Comparison of ENCODE assay signal across 9 mouse cellular contexts in genomic region chr2:31844729-31845136, GRCm38 (mm10). TPM values are rescaled to one million over a fixed set of nuclear protein-coding genes. Genes with fewer than 3 reads are reported as not detected.
DNase-seq lines count a peak whose midpoint lies in the region; ATAC-seq and TF ChIP-seq lines count a peak whose summit lies in the region.
"Had no signal": no experiment of that assay in that cellular context is flagged by ENCODE, and none has a peak within 500 bp of the region (broad histone marks: within the 10 kb centered on the region; RNA-seq: fewer than 3 reads in every experiment).

No protein-coding gene starts in this region.

- no peak overlapping the region for H3K9ac ChIP-seq in forebrain, embryonic 14.5 days (ENCODE audit: low read length)
- H3K9ac ChIP-seq in limb, embryonic 15.5 days, result no peak overlapping the region

- 3% methylated on average over 10 of the region's 10 CpGs for WGBS in forebrain, embryonic 14.5 days
- WGBS in limb, embryonic 15.5 days, result 6% methylated on average over 10 of the region's 10 CpGs

- H3K27me3 ChIP-seq in E14TG2a.4 (ENCODE audit: insufficient read depth, low read length), result peaks cover 89% of the 10 kb centered on the region
- peaks cover 46% of the 10 kb centered on the region for H3K27me3 ChIP-seq in forebrain, embryonic 14.5 days (replicated peaks; ENCODE audit: control insufficient read depth, insufficient read depth, low read length)
- H3K27me3 ChIP-seq in limb, embryonic 15.5 days, result peaks cover 63% of the 10 kb centered on the region

- H3K4me1 ChIP-seq in E14TG2a.4 (replicated peaks; ENCODE audit: low read depth, low read length), result peaks cover 37% of the 10 kb centered on the region
- H3K4me1 ChIP-seq in forebrain, embryonic 14.5 days (ENCODE audit: control insufficient read depth, insufficient read depth, low read length), result peaks cover 18% of the 10 kb centered on the region; the same call in 1 of the 2 replicates
- H3K4me1 ChIP-seq in limb, embryonic 15.5 days, result peaks cover 25% of the 10 kb centered on the region

- DNase-seq in embryo, embryonic 10.5 days (ENCODE audit: low spot score), result peak; percentile 37
- no peak for DNase-seq in embryo, embryonic 9.5 days (ENCODE audit: extremely low spot score)
- DNase-seq in forebrain, embryonic 14.5 days (ENCODE audit: low spot score), result peak; percentile 78
- no peak for DNase-seq in urinary bladder, postnatal 4 days (ENCODE audit: low spot score in 2 of 2)
- DNase-seq in retina, embryonic 14.5 days (ENCODE audit: low spot score), result no peak
- no peak for DNase-seq in thymus, postnatal 14 days
- DNase-seq: kidney, postnatal 14 days had no signal

- H3K9me3 ChIP-seq in E14TG2a.4 (ENCODE audit: low read length), result no peaks in the 10 kb centered on the region
- H3K9me3 ChIP-seq in forebrain, embryonic 14.5 days (replicated peaks; ENCODE audit: control insufficient read depth, low read length), result no peaks in the 10 kb centered on the region
- no peaks in the 10 kb centered on the region for H3K9me3 ChIP-seq in limb, embryonic 15.5 days

- H3K4me2 ChIP-seq in forebrain, embryonic 14.5 days (ENCODE audit: low read length), result peak overlapping the region; percentile 92; the same call in 1 of the 2 replicates
- H3K4me2 ChIP-seq in limb, embryonic 15.5 days, result 0 out of 2 replicates have a peak overlapping the region, but pooled peaks have one; percentile 98

- peak; percentile 77 for ATAC-seq in forebrain, embryonic 14.5 days
- no peak for ATAC-seq in limb, embryonic 15.5 days (ENCODE audit: insufficient number of reproducible peaks, low FRiP score, low TSS enrichment, low read depth)

- TF ChIP-seq CTCF in E14TG2a.4 (conservative IDR thresholded peaks at IDR 0.05; ENCODE audit: low read length), result no peak

- no peaks in the 10 kb centered on the region for H3K36me3 ChIP-seq in E14TG2a.4 (ENCODE audit: insufficient read depth, low read length)
- H3K36me3 ChIP-seq in forebrain, embryonic 14.5 days (ENCODE audit: control insufficient read depth, insufficient read depth, low read length), result no peaks in the 10 kb centered on the region
- H3K36me3 ChIP-seq in limb, embryonic 15.5 days, result no peaks in the 10 kb centered on the region

- 0 out of 2 replicates have a peak overlapping the region, but pooled peaks have one; percentile 74 for H3K4me3 ChIP-seq in E14TG2a.4 (replicated peaks; ENCODE audit: low read length)
- 0 out of 2 replicates have a peak overlapping the region, but pooled peaks have one; percentile 1 for H3K4me3 ChIP-seq in forebrain, embryonic 14.5 days (ENCODE audit: low read depth, low read length)
- H3K4me3 ChIP-seq in limb, embryonic 15.5 days, result peak overlapping the region; percentile 55; the same call in 1 of the 2 replicates

- no peak overlapping the region for H3K27ac ChIP-seq in forebrain, embryonic 14.5 days (ENCODE audit: low read depth, low read length)
- H3K27ac ChIP-seq in limb, embryonic 15.5 days, result no peak overlapping the region

RNA-seq across cellular contexts. Expression of gene Fibcd1, which starts 1.1 kb away (rescaled TPM):
- polyA plus RNA-seq in forebrain, embryonic 14.5 days (2014; fragmentation: Nextera tagmentation; extraction: Ambion mirVana), result 3.0 and 3.3 TPM in 2 replicates
- polyA plus RNA-seq in limb, embryonic 15.5 days (2015; fragmentation: Nextera tagmentation; extraction: Ambion mirVana), result 0.14 and 0.26 TPM in 2 replicates

RNA-seq across cellular contexts. Expression of gene Qrfp, which starts 34.4 kb away (rescaled TPM):
- 0.11 and 0.19 TPM in 2 replicates for polyA plus RNA-seq in forebrain, embryonic 14.5 days (2014; fragmentation: Nextera tagmentation; extraction: Ambion mirVana)
- 0.14 TPM in 1 of 2 replicates, not detected in the other for polyA plus RNA-seq in limb, embryonic 15.5 days (2015; fragmentation: Nextera tagmentation; extraction: Ambion mirVana)

RNA-seq across cellular contexts. Expression of gene Lamc3, which starts 42.4 kb away (rescaled TPM):
- polyA plus RNA-seq in forebrain, embryonic 14.5 days (2014; fragmentation: Nextera tagmentation; extraction: Ambion mirVana), result 2.9 and 4.3 TPM in 2 replicates
- polyA plus RNA-seq in limb, embryonic 15.5 days (2015; fragmentation: Nextera tagmentation; extraction: Ambion mirVana), result 1.5 and 1.9 TPM in 2 replicates

Comparison
In these comparisons a context has a peak if more than half of its experiments do, and no peak if none do; other contexts are left out.
1. DNase-seq: peak in embryo, embryonic 10.5 days (single experiment) and forebrain, embryonic 14.5 days (single experiment); none in embryo, embryonic 9.5 days (single experiment), urinary bladder, postnatal 4 days (0 of 2), retina, embryonic 14.5 days (single experiment) and thymus, postnatal 14 days (single experiment).
2. H3K4me3 ChIP-seq: peak in every context shown above with its lines; median percentile 74 in E14TG2a.4; 55 in limb, embryonic 15.5 days; 1 in forebrain, embryonic 14.5 days.